Mouse (Mus musculus) colon, adult 2 months (tissue): Measurements from ENCODE around the gene Pdlim1. TPM values are rescaled to one million over a fixed set of nuclear protein-coding genes. Genes with fewer than 3 reads are reported as not detected.

Experiments
- polyA plus RNA-seq: library from polyadenylated mRNA; depleted of rRNA; stranded (reverse); fragments of >200 nt; gene quantifications from 2 replicates; pipeline ENCODE4 v1.2.3, GENCODE M21; 2012; rRNA removed

The Pdlim1 gene
- 325 and 387 TPM in 2 replicates for polyA plus RNA-seq

GRCm38 (mm10) chr19:40271308-40271892 is at the start of gene Pdlim1:
Gene Pdlim1 (minus strand): TSS chr19:40271842.

GRCm38 (mm10) chr19:40187160-40187559 is 84.5 kb downstream of the Pdlim1 start, which contains the start of gene Cyp2c70:
Gene Cyp2c70 (minus strand): TSS chr19:40187333.

Other genes starting within 250 kb of the Pdlim1 start
- not detected in 2 replicates for gene Cyp2c54, start 198.0 kb downstream of the Pdlim1 start, polyA plus RNA-seq
- not detected in 2 replicates for gene Cyp2c50, start 182.2 kb downstream of the Pdlim1 start, polyA plus RNA-seq
- not detected in 2 replicates for gene Cyp2c70, start 84.5 kb downstream of the Pdlim1 start, polyA plus RNA-seq
- gene Sorbs1, start 241.9 kb upstream of the Pdlim1 start, polyA plus RNA-seq: 28.8 and 30.8 TPM in 2 replicates